Mouse (Mus musculus): ENCODE data around the gene Pacs2. TPM values are rescaled to one million over a fixed set of nuclear protein-coding genes. Genes with fewer than 3 reads are reported as not detected.

The Pacs2 gene
- polyA plus RNA-seq, 1 experiment from 2014 or later = 16.1 TPM

DNA sequence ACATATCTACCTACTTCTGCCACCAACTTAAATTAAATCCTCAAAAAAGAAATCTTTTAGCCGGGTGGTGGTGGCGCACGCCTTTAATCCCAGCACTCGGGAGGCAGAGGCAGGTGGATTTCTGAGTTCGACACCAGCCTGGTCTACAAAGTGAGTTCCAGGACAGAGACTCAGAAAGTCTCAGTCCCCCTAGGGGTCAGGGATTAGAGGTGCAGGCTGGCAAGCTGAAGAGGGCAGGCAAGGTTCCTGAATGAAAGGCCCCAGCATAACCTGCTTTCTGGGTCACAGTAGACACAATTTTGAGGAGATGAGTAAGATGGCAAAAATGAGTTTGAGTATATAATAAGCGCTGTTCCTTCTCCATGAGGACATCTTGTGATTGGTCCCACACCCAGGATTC, 29.0 kb upstream of the Pacs2 start:
- no peak overlapping the region for H3K4me3 ChIP-seq (ENCODE audit: low read depth, low read length)
- no peaks in the 10 kb centered on the region for H3K27me3 ChIP-seq (replicated peaks; ENCODE audit: control insufficient read depth, insufficient read depth, low read length)
- peaks cover 67% of the 10 kb centered on the region for H3K36me3 ChIP-seq (ENCODE audit: control insufficient read depth, insufficient read depth, low read length)
- DNase-seq (ENCODE audit: low spot score) (no peak), ATAC-seq (no peak)
- no peak overlapping the region for H3K27ac ChIP-seq (ENCODE audit: low read depth, low read length)
- no peak overlapping the region for H3K4me2 ChIP-seq (ENCODE audit: low read length)
- no peaks in the 10 kb centered on the region for H3K4me1 ChIP-seq (ENCODE audit: control insufficient read depth, insufficient read depth, low read length)
- WGBS = 93% methylated on average over 6 of the region's 6 CpGs
- H3K9ac ChIP-seq (ENCODE audit: low read length) = no peak overlapping the region
- no peaks in the 10 kb centered on the region for H3K9me3 ChIP-seq (replicated peaks; ENCODE audit: control insufficient read depth, low read length)

DNA sequence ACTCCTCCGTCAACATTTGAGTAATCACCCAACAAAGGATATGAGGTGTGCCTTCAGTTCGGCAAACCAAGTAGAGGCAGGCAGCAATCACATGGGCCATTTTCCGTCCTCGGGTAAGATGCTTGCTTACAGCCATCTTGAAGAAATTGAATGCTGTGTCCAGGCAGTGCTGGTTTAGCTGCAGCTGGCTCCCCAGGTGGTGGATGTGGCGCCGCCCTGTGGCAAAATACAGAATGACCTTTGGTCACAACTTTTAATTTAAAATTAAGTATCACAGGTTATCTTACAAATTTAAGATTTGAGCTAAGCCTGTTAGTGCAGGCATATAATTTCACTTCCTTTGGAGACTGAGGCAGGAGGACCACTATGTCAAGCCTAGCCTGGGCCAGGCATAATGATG, 26.4 kb upstream of the Pacs2 start:
- Histone ChIP-seq H3K4me2 (ENCODE audit: low read length) (no peak overlapping the region), H3K9ac (ENCODE audit: low read length) (no peak overlapping the region), H3K36me3 (ENCODE audit: control insufficient read depth, insufficient read depth, low read length) (peaks cover 50% of the 10 kb centered on the region), H3K27me3 (replicated peaks; ENCODE audit: control insufficient read depth, insufficient read depth, low read length) (no peaks in the 10 kb centered on the region), H3K9me3 (replicated peaks; ENCODE audit: control insufficient read depth, low read length) (no peaks in the 10 kb centered on the region), H3K4me1 (ENCODE audit: control insufficient read depth, insufficient read depth, low read length) (no peaks in the 10 kb centered on the region), H3K27ac (ENCODE audit: low read depth, low read length) (no peak overlapping the region), H3K4me3 (ENCODE audit: low read depth, low read length) (no peak overlapping the region)
- 72% methylated on average over 6 of the region's 6 CpGs for WGBS
- ATAC-seq (no peak), DNase-seq (ENCODE audit: low spot score) (no peak)

DNA sequence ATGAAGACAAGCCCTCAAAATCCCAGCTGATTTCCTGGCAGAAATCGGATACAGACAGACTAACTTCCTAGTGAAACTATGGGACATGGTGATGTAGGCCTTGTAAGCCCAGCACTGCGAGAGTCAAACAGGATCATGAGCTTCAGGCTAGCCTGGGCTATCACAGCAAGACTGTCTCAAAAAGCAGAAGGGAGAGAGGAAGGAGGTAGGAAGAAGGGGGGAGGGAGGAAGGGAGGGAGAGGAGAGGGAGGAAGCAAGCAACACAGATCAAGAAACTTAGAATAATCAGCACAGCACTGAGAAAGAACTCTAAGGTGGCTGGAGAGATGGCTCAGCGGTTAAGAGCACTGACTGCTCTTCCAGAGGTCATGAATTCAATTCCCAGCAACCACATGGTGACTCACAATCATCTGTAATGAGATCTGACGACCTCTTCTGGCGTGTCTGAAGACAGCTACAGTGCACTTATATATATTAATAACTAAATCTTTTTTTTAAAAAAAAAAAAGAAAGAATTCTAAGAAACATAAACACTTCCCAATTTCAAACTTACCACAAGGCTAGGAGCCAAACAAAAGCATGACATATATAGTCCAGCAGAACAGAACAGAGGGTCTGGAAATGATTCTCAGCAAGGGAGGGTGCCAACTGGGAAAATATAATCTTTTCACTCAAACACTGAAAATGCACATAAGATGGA, 23.5 kb upstream of the Pacs2 start:
- WGBS = 92% methylated on average over 5 of the region's 5 CpGs
- peaks cover 35% of the 10 kb centered on the region for H3K36me3 ChIP-seq (ENCODE audit: control insufficient read depth, insufficient read depth, low read length)

DNA sequence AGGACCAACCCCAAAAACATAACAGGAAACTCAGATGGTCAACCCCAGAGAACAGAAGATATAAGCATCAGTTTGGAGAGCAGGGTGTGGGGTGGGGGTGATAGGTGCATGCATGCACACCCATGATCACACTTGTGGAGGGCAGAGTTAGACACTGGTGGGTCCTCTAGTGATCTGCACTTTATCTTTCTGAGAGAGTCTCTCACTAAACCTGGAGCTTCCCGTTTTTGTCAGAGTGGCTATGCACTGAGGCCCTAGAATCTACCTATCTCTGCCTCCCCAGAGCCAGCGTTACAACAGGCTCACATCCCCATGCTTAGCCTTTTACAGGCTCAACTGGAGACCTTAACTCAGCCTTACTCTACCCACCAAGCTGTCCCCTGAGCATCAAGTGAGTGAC, 22.9 kb upstream of the Pacs2 start:
- Histone ChIP-seq H3K27ac (ENCODE audit: low read depth, low read length) (no peak overlapping the region), H3K4me3 (ENCODE audit: low read depth, low read length) (no peak overlapping the region), H3K36me3 (ENCODE audit: control insufficient read depth, insufficient read depth, low read length) (peaks cover 31% of the 10 kb centered on the region), H3K9me3 (replicated peaks; ENCODE audit: control insufficient read depth, low read length) (no peaks in the 10 kb centered on the region), H3K9ac (ENCODE audit: low read length) (no peak overlapping the region), H3K4me2 (ENCODE audit: low read length) (no peak overlapping the region), H3K4me1 (ENCODE audit: control insufficient read depth, insufficient read depth, low read length) (no peaks in the 10 kb centered on the region), H3K27me3 (replicated peaks; ENCODE audit: control insufficient read depth, insufficient read depth, low read length) (no peaks in the 10 kb centered on the region)
- no peak for ATAC-seq
- DNase-seq (ENCODE audit: low spot score) = no peak
- WGBS = 92% methylated on average over 2 of the region's 2 CpGs

More for the DNA sequence above, 23.5 kb upstream of the Pacs2 start:
- Histone ChIP-seq H3K9ac (ENCODE audit: low read length) (no peak overlapping the region), H3K4me2 (ENCODE audit: low read length) (no peak overlapping the region), H3K4me1 (ENCODE audit: control insufficient read depth, insufficient read depth, low read length) (no peaks in the 10 kb centered on the region), H3K4me3 (ENCODE audit: low read depth, low read length) (no peak overlapping the region), H3K27me3 (replicated peaks; ENCODE audit: control insufficient read depth, insufficient read depth, low read length) (no peaks in the 10 kb centered on the region), H3K9me3 (replicated peaks; ENCODE audit: control insufficient read depth, low read length) (no peaks in the 10 kb centered on the region), H3K27ac (ENCODE audit: low read depth, low read length) (no peak overlapping the region)
- DNase-seq (ENCODE audit: low spot score) (no peak), ATAC-seq (no peak)

DNA sequence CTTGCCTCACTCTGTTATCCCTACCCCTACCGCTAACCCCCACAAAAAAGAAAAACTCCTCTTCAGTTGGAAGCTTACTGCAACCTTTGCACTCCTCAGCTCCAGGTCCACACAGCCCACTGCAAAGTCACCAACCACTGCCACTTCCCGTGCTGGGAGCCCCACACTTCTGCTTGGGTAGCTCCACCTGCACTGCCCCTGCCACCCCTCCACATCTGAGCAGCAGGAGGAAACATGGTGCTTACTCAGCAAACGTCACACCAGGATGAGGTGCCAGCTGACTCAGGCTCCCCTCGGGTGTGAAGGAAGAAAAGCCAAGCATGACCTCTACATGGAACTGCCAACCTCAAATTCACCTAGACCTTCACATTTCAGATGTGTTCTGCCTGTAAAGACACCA, 20.2 kb upstream of the Pacs2 start:
- Histone ChIP-seq H3K4me1 (ENCODE audit: control insufficient read depth, insufficient read depth, low read length) (peaks cover 8% of the 10 kb centered on the region), H3K27me3 (replicated peaks; ENCODE audit: control insufficient read depth, insufficient read depth, low read length) (no peaks in the 10 kb centered on the region), H3K4me3 (ENCODE audit: low read depth, low read length) (no peak overlapping the region), H3K27ac (ENCODE audit: low read depth, low read length) (no peak overlapping the region), H3K9ac (ENCODE audit: low read length) (no peak overlapping the region), H3K9me3 (replicated peaks; ENCODE audit: control insufficient read depth, low read length) (no peaks in the 10 kb centered on the region), H3K36me3 (ENCODE audit: control insufficient read depth, insufficient read depth, low read length) (peaks cover 18% of the 10 kb centered on the region), H3K4me2 (ENCODE audit: low read length) (no peak overlapping the region)
- DNase-seq (ENCODE audit: low spot score) (no peak), ATAC-seq (no peak)
- 87% methylated on average over 4 of the region's 4 CpGs for WGBS

DNA sequence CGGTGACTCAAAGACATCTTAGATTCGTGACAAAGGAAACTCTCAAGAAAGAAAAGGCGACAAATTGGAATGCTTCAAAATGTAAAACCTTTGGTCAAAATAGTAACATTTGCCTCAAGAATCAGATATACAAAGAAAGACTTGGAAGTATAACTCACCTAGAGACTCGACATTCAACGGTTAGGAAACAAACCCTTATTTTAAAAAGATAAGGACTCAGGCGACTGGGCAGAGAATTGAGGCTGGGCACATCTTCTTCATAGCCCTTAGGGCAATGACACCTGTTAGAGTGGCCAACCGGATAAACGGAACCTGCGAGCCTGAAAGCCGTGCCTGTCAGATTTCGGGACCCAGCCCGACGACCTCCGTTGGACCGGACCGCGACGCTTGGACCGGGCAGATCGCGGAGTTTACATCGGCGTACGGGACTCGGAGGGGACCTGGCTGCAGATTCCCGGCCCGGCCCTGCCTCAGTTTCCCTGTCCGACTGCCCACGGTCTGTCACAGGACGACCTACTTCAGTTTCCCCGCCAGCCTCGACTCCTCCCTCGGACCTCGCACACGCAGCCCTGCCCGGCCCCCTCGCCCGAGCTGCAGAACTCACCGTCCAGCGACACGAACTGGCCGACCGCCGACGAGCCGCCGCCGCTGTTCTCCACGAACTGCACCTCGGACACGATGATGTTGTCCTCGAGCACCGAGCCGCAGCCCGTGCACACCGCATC, 14.6 kb upstream of the Pacs2 start:
- peaks cover 19% of the 10 kb centered on the region for H3K4me1 ChIP-seq (ENCODE audit: control insufficient read depth, insufficient read depth, low read length)
- peaks cover 8% of the 10 kb centered on the region for H3K36me3 ChIP-seq (ENCODE audit: control insufficient read depth, insufficient read depth, low read length)
- H3K4me3 ChIP-seq (ENCODE audit: low read depth, low read length) = peak overlapping the region; percentile 93
- no peaks in the 10 kb centered on the region for H3K27me3 ChIP-seq (replicated peaks; ENCODE audit: control insufficient read depth, insufficient read depth, low read length)
- 1% methylated on average over 55 of the region's 56 CpGs for WGBS
- peak overlapping the region; percentile 92 for H3K9ac ChIP-seq (ENCODE audit: low read length)
- peak overlapping the region; percentile 87 for H3K4me2 ChIP-seq (ENCODE audit: low read length)
- DNase-seq (ENCODE audit: low spot score) = no peak
- ATAC-seq = no peak
- H3K27ac ChIP-seq (ENCODE audit: low read depth, low read length) = peak overlapping the region; percentile 86
- no peaks in the 10 kb centered on the region for H3K9me3 ChIP-seq (replicated peaks; ENCODE audit: control insufficient read depth, low read length)

DNA sequence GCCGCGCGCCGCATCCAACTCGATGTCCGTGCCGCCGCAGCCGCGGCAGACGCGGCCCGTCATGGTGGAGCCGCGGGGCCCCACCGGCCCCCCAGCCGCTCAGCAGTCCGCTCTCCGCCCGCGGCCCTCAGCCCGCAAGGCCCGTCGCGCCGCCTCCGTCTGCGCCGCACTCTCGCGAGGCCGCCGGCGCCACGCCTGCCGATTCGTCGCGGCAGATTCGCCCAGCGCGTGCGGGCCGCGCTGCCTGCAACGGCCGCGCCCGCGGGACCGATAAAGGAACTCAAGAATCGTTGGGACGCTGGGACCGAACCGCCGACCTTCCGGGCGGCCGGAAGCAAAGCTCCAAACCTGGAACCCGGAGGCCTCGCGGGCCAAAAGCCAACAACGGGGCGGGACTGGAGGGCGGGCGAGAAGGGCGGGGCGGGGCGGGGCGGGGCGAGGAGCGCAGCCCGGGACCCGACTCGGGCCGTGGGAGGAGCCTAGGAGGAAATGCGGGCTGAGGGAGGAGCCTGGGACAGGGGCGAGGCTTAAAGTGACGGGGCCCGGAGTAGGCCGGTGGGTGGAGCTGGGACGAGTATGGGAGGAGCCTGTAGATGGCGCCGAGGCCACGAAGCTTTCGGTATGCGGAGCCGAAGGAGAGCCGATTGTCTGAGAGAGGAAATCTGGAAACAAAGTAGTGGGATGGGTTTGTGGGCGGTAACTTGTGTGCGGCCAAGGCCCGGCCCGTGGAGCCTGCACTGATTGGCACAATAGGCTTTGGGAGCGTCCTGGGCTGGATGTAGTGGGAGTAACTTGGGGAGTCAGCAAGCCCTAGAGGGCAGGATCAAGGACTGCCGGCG, 13.8 kb upstream of the Pacs2 start, which contains the start of gene Brf1:
Gene Brf1, minus strand, starts transcription at position 411 of the 839 bp plus-strand sequence.
- under 1% methylated on average over 68 of the region's 96 CpGs for WGBS
- Histone ChIP-seq H3K9me3 (replicated peaks; ENCODE audit: control insufficient read depth, low read length) (no peaks in the 10 kb centered on the region), H3K27me3 (replicated peaks; ENCODE audit: control insufficient read depth, insufficient read depth, low read length) (no peaks in the 10 kb centered on the region), H3K27ac (ENCODE audit: low read depth, low read length) (peak within 1 kb of the TSS; percentile 86), H3K4me3 (ENCODE audit: low read depth, low read length) (peak within 1 kb of the TSS; percentile 93), H3K9ac (ENCODE audit: low read length) (peak within 1 kb of the TSS; percentile 92), H3K4me2 (ENCODE audit: low read length) (peak within 1 kb of the TSS; percentile 87), H3K4me1 (ENCODE audit: control insufficient read depth, insufficient read depth, low read length) (peaks cover 19% of the 10 kb centered on the region), H3K36me3 (ENCODE audit: control insufficient read depth, insufficient read depth, low read length) (peaks cover 8% of the 10 kb centered on the region)
- ATAC-seq (peak; percentile 98), DNase-seq (ENCODE audit: low spot score) (peak; percentile 98)

DNA sequence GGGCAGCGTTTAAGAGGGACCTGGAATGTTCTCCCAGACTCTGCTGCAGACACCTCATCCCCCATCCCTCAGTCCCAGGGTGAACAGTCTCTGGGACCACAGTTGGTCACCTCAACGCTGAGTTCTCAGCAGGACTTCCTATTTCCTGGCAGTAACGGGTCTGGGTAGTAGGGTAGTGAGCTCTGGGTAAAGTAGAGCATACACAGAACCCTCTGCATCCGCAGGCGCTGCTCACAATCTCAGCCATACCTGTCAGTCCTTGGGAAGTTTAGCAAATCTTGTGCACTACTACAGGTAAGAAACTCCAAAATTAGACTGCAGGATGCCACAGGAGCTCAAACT, 13.2 kb upstream of the Pacs2 start:
- H3K27me3 ChIP-seq (replicated peaks; ENCODE audit: control insufficient read depth, insufficient read depth, low read length) = no peaks in the 10 kb centered on the region
- H3K27ac ChIP-seq (ENCODE audit: low read depth, low read length) = peak overlapping the region; percentile 86
- peak overlapping the region; percentile 92 for H3K9ac ChIP-seq (ENCODE audit: low read length)
- H3K9me3 ChIP-seq (replicated peaks; ENCODE audit: control insufficient read depth, low read length) = no peaks in the 10 kb centered on the region
- ATAC-seq (no peak), DNase-seq (ENCODE audit: low spot score) (no peak)
- peaks cover 19% of the 10 kb centered on the region for H3K4me1 ChIP-seq (ENCODE audit: control insufficient read depth, insufficient read depth, low read length)
- H3K36me3 ChIP-seq (ENCODE audit: control insufficient read depth, insufficient read depth, low read length) = peaks cover 8% of the 10 kb centered on the region; the same call in 1 of the 2 replicates
- WGBS = 2% methylated on average over 5 of the region's 5 CpGs
- H3K4me3 ChIP-seq (ENCODE audit: low read depth, low read length) = peak overlapping the region; percentile 93
- peak overlapping the region; percentile 87 for H3K4me2 ChIP-seq (ENCODE audit: low read length)

Measured in forebrain, embryonic 14.5 days (tissue).